Mouse (Mus musculus): ENCODE results near the gene Xpo4. TPM values are rescaled to one million over a fixed set of nuclear protein-coding genes. Genes with fewer than 3 reads are reported as not detected.

Xpo4 gene
- polyA plus RNA-seq, 2 experiments = 15.5 to 27.4 TPM

DNA sequence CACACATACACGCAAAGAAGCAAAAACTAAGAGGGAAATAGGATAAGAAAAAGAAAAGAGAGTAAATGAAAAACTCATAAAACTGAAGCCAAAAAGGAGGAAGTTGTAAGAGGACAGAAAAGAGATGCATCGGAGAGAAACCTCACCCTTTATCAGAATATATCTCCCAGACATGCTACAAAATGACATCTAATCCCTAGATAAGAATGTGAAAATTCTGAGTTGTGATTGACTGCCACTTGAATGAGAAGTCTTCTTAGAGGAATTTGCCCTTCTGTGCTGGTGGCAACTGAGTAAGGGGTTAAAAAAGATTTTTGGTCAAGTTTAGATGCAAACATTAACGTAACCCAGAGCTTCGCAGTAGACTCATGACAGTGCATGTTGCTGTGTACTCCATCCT is 19.1 kb downstream of the Xpo4 start:
- H3K9ac ChIP-seq (ENCODE audit: low read depth, low read length, severe bottlenecking) = no peak overlapping the region
- no peaks in the 10 kb centered on the region for H3K9me3 ChIP-seq (ENCODE audit: control insufficient read depth, low read length)
- H3K4me3 ChIP-seq (replicated peaks; ENCODE audit: low read length) = no peak overlapping the region
- no peak overlapping the region for H3K27ac ChIP-seq (replicated peaks; ENCODE audit: low read depth, low read length)
- H3K27me3 ChIP-seq (ENCODE audit: control insufficient read depth, insufficient read depth, low read length) = no peaks in the 10 kb centered on the region
- WGBS = 83% methylated on average over 4 of the region's 4 CpGs
- DNase-seq (ENCODE audit: low spot score) = no peak
- no peak for ATAC-seq (ENCODE audit: low FRiP score, low read depth)
- no peak for TF ChIP-seq POLR2A (IDR thresholded peaks at IDR 0.05; ENCODE audit: borderline replicate concordance, extremely low read depth, insufficient read depth, insufficient read length)
- H3K36me3 ChIP-seq (ENCODE audit: control insufficient read depth, insufficient read depth, low read length) = peaks cover 10% of the 10 kb centered on the region
- H3K4me2 ChIP-seq (replicated peaks; ENCODE audit: low read depth, low read length, severe bottlenecking) = no peak overlapping the region
- no peaks in the 10 kb centered on the region for H3K4me1 ChIP-seq (ENCODE audit: control insufficient read depth, insufficient read depth, low read length)

DNA sequence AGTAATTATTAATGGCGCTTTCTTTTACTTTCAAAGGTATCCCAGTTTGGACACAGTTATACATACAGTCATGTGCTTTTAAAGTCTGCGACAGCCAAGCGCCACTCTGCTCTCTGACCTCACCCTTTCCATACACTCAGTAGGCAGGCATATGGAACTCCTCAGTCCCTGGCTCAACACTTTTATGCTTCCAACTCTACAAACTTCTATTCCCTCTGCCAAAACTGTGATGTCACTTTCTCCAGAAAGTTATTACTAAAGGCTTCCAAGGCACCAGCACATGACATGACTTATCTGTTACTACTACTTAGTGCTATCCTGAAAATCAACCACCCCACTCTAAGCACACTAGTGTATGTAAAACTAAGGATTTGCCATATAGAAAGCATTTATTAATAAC is 26.1 kb downstream of the Xpo4 start:
- DNase-seq (ENCODE audit: low spot score) (peak; percentile 59), ATAC-seq (ENCODE audit: low FRiP score, low read depth) (no peak)
- 87% methylated on average over 3 of the region's 3 CpGs for WGBS
- Histone ChIP-seq H3K9me3 (ENCODE audit: control insufficient read depth, low read length) (no peaks in the 10 kb centered on the region), H3K27ac (replicated peaks; ENCODE audit: low read depth, low read length) (no peak overlapping the region), H3K36me3 (ENCODE audit: control insufficient read depth, insufficient read depth, low read length) (peaks cover 10% of the 10 kb centered on the region), H3K4me1 (ENCODE audit: control insufficient read depth, insufficient read depth, low read length) (no peaks in the 10 kb centered on the region), H3K9ac (ENCODE audit: low read depth, low read length, severe bottlenecking) (no peak overlapping the region), H3K4me3 (replicated peaks; ENCODE audit: low read length) (no peak overlapping the region), H3K4me2 (replicated peaks; ENCODE audit: low read depth, low read length, severe bottlenecking) (no peak overlapping the region), H3K27me3 (ENCODE audit: control insufficient read depth, insufficient read depth, low read length) (no peaks in the 10 kb centered on the region)
- TF ChIP-seq POLR2A (IDR thresholded peaks at IDR 0.05; ENCODE audit: borderline replicate concordance, extremely low read depth, insufficient read depth, insufficient read length) = no peak

DNA sequence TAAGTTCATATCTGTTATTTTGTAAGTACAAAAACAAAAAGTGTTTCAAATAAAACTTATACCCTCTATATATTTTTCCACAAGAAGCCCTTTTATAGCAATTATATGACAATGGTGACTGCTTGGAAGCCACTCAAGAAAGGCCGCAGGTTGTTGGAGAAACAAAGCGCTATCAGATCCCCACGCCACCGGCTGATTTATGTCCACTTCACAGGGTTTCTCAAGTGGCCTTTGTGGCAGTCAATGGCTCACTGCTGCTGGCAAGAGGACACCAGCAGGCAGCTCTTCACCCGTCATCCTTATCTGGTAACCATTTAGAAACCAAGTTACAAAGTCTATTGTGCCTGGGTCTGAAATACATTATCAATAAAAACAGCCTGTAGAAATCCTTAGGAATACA is 31.1 kb downstream of the Xpo4 start:
- DNase-seq (ENCODE audit: low spot score) (no peak), ATAC-seq (ENCODE audit: low FRiP score, low read depth) (no peak)
- Histone ChIP-seq H3K9me3 (ENCODE audit: control insufficient read depth, low read length) (no peaks in the 10 kb centered on the region), H3K4me3 (replicated peaks; ENCODE audit: low read length) (no peak overlapping the region), H3K27ac (replicated peaks; ENCODE audit: low read depth, low read length) (no peak overlapping the region), H3K4me2 (replicated peaks; ENCODE audit: low read depth, low read length, severe bottlenecking) (no peak overlapping the region), H3K36me3 (ENCODE audit: control insufficient read depth, insufficient read depth, low read length) (no peaks in the 10 kb centered on the region; the same call in 1 of the 2 replicates), H3K4me1 (ENCODE audit: control insufficient read depth, insufficient read depth, low read length) (no peaks in the 10 kb centered on the region), H3K27me3 (ENCODE audit: control insufficient read depth, insufficient read depth, low read length) (no peaks in the 10 kb centered on the region), H3K9ac (ENCODE audit: low read depth, low read length, severe bottlenecking) (no peak overlapping the region)
- WGBS = 75% methylated on average over 5 of the region's 5 CpGs
- no peak for TF ChIP-seq POLR2A (IDR thresholded peaks at IDR 0.05; ENCODE audit: borderline replicate concordance, extremely low read depth, insufficient read depth, insufficient read length)

DNA sequence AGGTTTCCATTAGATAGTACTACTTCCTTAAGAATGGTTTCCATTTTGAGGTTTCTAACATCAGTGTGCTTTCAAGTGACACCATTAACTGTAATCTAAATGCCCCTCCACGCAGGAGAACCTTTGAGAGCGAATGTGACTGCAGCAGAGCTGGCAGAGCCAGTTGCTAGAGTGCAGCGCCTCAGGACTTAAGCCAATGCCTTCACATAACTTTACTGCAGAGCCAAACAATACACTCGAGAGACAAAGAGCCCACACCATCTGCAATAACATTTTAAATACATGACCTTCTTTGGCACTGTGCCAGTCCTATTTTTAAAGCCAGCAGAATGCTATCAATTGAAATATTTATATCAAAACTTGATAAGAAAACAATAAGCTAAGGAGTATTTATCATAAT is 35.6 kb downstream of the Xpo4 start:
- Histone ChIP-seq H3K27ac (replicated peaks; ENCODE audit: low read depth, low read length) (no peak overlapping the region), H3K4me2 (replicated peaks; ENCODE audit: low read depth, low read length, severe bottlenecking) (no peak overlapping the region), H3K9me3 (ENCODE audit: control insufficient read depth, low read length) (no peaks in the 10 kb centered on the region), H3K4me1 (ENCODE audit: control insufficient read depth, insufficient read depth, low read length) (no peaks in the 10 kb centered on the region), H3K27me3 (ENCODE audit: control insufficient read depth, insufficient read depth, low read length) (no peaks in the 10 kb centered on the region), H3K4me3 (replicated peaks; ENCODE audit: low read length) (no peak overlapping the region), H3K36me3 (ENCODE audit: control insufficient read depth, insufficient read depth, low read length) (peaks cover 31% of the 10 kb centered on the region), H3K9ac (ENCODE audit: low read depth, low read length, severe bottlenecking) (no peak overlapping the region)
- whole genome bisulfite sequencing = 52% methylated on average over 4 of the region's 4 CpGs
- TF ChIP-seq POLR2A (IDR thresholded peaks at IDR 0.05; ENCODE audit: borderline replicate concordance, extremely low read depth, insufficient read depth, insufficient read length) = no peak
- DNase-seq (ENCODE audit: low spot score) = peak; percentile 20
- no peak for ATAC-seq (ENCODE audit: low FRiP score, low read depth)

DNA sequence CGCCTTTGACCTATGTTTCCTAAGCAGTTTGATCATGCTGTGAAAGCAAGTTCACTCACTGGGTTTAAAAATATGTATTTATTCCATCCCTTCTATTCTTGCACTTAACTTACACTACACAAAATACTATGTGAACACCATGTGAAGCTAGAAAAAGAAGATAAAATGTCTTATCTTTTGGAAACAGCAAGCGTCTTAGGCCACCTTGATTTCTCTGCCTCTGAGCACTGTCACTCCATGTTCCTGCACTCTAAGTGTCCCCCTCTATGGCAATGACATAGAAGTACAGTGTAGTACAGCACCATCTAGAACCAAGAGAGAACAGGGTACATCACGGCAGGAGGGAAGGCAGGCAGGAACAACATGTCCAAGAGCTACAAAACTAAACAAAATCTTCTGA is 42.3 kb downstream of the Xpo4 start:
- WGBS = 83% methylated on average over 3 of the region's 3 CpGs
- H3K9ac ChIP-seq (ENCODE audit: low read depth, low read length, severe bottlenecking) = no peak overlapping the region
- H3K9me3 ChIP-seq (ENCODE audit: control insufficient read depth, low read length) = no peaks in the 10 kb centered on the region
- H3K27me3 ChIP-seq (ENCODE audit: control insufficient read depth, insufficient read depth, low read length) = no peaks in the 10 kb centered on the region
- DNase-seq (ENCODE audit: low spot score) (no peak), ATAC-seq (ENCODE audit: low FRiP score, low read depth) (no peak)
- peaks cover 43% of the 10 kb centered on the region for H3K36me3 ChIP-seq (ENCODE audit: control insufficient read depth, insufficient read depth, low read length)
- no peaks in the 10 kb centered on the region for H3K4me1 ChIP-seq (ENCODE audit: control insufficient read depth, insufficient read depth, low read length)
- no peak for TF ChIP-seq POLR2A (IDR thresholded peaks at IDR 0.05; ENCODE audit: borderline replicate concordance, extremely low read depth, insufficient read depth, insufficient read length)
- no peak overlapping the region for H3K4me3 ChIP-seq (replicated peaks; ENCODE audit: low read length)
- no peak overlapping the region for H3K27ac ChIP-seq (replicated peaks; ENCODE audit: low read depth, low read length)
- H3K4me2 ChIP-seq (replicated peaks; ENCODE audit: low read depth, low read length, severe bottlenecking) = no peak overlapping the region

DNA sequence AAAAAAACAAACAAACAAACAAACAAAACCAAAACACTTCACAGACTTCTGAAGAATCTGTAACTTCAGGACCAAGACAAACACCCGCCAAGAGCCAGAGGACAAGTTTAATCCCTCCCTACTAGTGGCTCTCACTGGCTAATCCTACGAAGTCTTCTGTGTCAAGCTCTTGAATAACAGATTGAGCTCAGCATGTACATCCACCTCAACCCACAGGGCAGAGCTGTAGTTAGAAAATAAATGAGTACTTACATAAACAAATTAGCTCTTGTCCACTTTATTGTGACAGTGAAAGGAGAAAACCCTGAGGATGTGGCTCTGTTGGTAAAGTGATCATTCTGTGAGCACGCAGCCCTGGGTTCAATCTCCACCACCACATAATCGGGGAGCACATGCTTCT is 43.5 kb downstream of the Xpo4 start:
- ATAC-seq (ENCODE audit: low FRiP score, low read depth) (no peak), DNase-seq (ENCODE audit: low spot score) (no peak)
- no peak for TF ChIP-seq POLR2A (IDR thresholded peaks at IDR 0.05; ENCODE audit: borderline replicate concordance, extremely low read depth, insufficient read depth, insufficient read length)

More for the DNA sequence above, 43.5 kb downstream of the Xpo4 start:
- Histone ChIP-seq H3K9me3 (ENCODE audit: control insufficient read depth, low read length) (no peaks in the 10 kb centered on the region), H3K36me3 (ENCODE audit: control insufficient read depth, insufficient read depth, low read length) (peaks cover 32% of the 10 kb centered on the region), H3K9ac (ENCODE audit: low read depth, low read length, severe bottlenecking) (no peak overlapping the region), H3K27ac (replicated peaks; ENCODE audit: low read depth, low read length) (no peak overlapping the region), H3K4me1 (ENCODE audit: control insufficient read depth, insufficient read depth, low read length) (no peaks in the 10 kb centered on the region), H3K4me3 (replicated peaks; ENCODE audit: low read length) (no peak overlapping the region), H3K27me3 (ENCODE audit: control insufficient read depth, insufficient read depth, low read length) (no peaks in the 10 kb centered on the region), H3K4me2 (replicated peaks; ENCODE audit: low read depth, low read length, severe bottlenecking) (no peak overlapping the region)
- 78% methylated on average over 4 of the region's 4 CpGs for WGBS

Data from limb, embryonic 14.5 days (tissue).